Mouse (Mus musculus): ENCODE results near the gene H1f0. TPM values are rescaled to one million over a fixed set of nuclear protein-coding genes. Genes with fewer than 3 reads are reported as not detected.

Gene H1f0
- polyA plus RNA-seq (2012; rRNA removed) (53.1 and 65.2 TPM in 2 replicates), polyA plus RNA-seq (2014; fragmentation: Nextera tagmentation; extraction: Ambion mirVana) (47.8 and 52.8 TPM in 2 replicates)

- Histone ChIP-seq H3K4me3 (ENCODE audit: insufficient read depth in 1 of 2, low read depth in 2 of 2, low read length in 2 of 2) (peak within 1 kb of the TSS; percentile 57 to 63), H3K9ac (replicated peaks) (peak within 1 kb of the TSS; percentile 81), H3K9me3 (ENCODE audit: control insufficient read depth, low read length) (no peaks in the 10 kb centered on the region), H3K27ac (peak within 1 kb of the TSS; percentile 13; the same call in 1 of the 2 replicates), H3K4me1 (replicated peaks; ENCODE audit: control insufficient read depth in 2 of 2, insufficient read depth in 2 of 2, low read length in 1 of 2) (peaks cover 0 to 5% of the 10 kb centered on the region in 2 experiments; a peak in 3 of 4 replicates), H3K36me3 (replicated peaks; ENCODE audit: control insufficient read depth, insufficient read depth, low read depth) (no peaks in the 10 kb centered on the region), H3K4me2 (ENCODE audit: low read depth) (peak within 1 kb of the TSS; percentile 81), H3K27me3 (ENCODE audit: control insufficient read depth, insufficient read depth, low read length) (peaks cover 65% of the 10 kb centered on the region)
- WGBS (ENCODE audit: insufficient replicate concordance): under 1% methylated on average over 58 of the region's 58 CpGs
- DNase-seq (ENCODE audit: low read depth in 3 of 3, low spot score in 3 of 3): peak in 2 of 3 experiments; percentile 28 to 50
- TF ChIP-seq EP300 (IDR thresholded peaks at IDR 0.05; ENCODE audit: low read depth) (no peak), CTCF (IDR thresholded peaks at IDR 0.05; ENCODE audit: low read depth) (no peak)
- peak; percentile 63 for ATAC-seq (ENCODE audit: insufficient read depth)
These were observed at the start of gene H1f0 for GRCm38 (mm10) chr15:79028237-79028738. Gene H1f0 (plus strand): TSS chr15:79028450.

DNA sequence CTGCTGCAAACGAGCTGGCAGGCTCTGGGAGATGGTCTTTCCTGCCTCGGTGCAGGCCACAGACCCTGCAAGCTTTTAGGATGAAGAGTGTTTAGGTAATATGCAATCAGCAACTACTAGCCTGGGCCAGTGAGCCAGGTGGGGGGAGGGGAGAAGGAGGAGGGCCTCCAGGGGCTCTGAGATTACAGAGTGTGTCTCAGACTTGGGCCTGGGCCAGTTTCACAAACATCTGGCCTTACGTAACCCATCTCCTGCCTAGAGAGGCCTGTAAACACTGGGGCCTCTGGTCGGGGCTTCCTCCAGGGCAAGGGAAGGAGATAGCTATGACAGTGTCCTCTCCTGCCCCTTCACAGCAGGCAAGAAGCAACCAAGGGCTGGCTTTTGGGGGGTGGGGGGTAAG, 49.4 kb upstream of the H1f0 start:
- no peaks in the 10 kb centered on the region for H3K27me3 ChIP-seq (ENCODE audit: control insufficient read depth, insufficient read depth, low read length)
- WGBS (ENCODE audit: insufficient replicate concordance): 10% methylated on average over 4 of the region's 4 CpGs
- H3K27ac ChIP-seq: no peak overlapping the region
- TF ChIP-seq CTCF (IDR thresholded peaks at IDR 0.05; ENCODE audit: low read depth): no peak
- TF ChIP-seq EP300 (IDR thresholded peaks at IDR 0.05; ENCODE audit: low read depth): no peak
- H3K4me1 ChIP-seq (replicated peaks; ENCODE audit: control insufficient read depth in 2 of 2, insufficient read depth in 2 of 2, low read length in 1 of 2): peaks cover 10 to 18% of the 10 kb centered on the region in 2 experiments
- peak in 2 of 3 experiments; percentile 24 to 42 for DNase-seq (ENCODE audit: low read depth in 3 of 3, low spot score in 3 of 3)
- no peaks in the 10 kb centered on the region for H3K9me3 ChIP-seq (ENCODE audit: control insufficient read depth, low read length)
- H3K4me2 ChIP-seq (ENCODE audit: low read depth): no peak overlapping the region
- H3K9ac ChIP-seq (replicated peaks): no peak overlapping the region
- H3K4me3 ChIP-seq (ENCODE audit: insufficient read depth in 1 of 2, low read depth in 2 of 2, low read length in 2 of 2): no peak overlapping the region
- no peak for ATAC-seq (ENCODE audit: insufficient read depth)
- no peaks in the 10 kb centered on the region for H3K36me3 ChIP-seq (replicated peaks; ENCODE audit: control insufficient read depth, insufficient read depth, low read depth)

- H3K36me3 ChIP-seq (replicated peaks; ENCODE audit: control insufficient read depth, insufficient read depth, low read depth): no peaks in the 10 kb centered on the region
- WGBS (ENCODE audit: insufficient replicate concordance): 69% methylated on average over 4 of the region's 4 CpGs
- DNase-seq (ENCODE audit: low read depth in 3 of 3, low spot score in 3 of 3): no peak
These were observed 48.2 kb upstream of the H1f0 start for GRCm38 (mm10) chr15:78980084-78980483.

DNA sequence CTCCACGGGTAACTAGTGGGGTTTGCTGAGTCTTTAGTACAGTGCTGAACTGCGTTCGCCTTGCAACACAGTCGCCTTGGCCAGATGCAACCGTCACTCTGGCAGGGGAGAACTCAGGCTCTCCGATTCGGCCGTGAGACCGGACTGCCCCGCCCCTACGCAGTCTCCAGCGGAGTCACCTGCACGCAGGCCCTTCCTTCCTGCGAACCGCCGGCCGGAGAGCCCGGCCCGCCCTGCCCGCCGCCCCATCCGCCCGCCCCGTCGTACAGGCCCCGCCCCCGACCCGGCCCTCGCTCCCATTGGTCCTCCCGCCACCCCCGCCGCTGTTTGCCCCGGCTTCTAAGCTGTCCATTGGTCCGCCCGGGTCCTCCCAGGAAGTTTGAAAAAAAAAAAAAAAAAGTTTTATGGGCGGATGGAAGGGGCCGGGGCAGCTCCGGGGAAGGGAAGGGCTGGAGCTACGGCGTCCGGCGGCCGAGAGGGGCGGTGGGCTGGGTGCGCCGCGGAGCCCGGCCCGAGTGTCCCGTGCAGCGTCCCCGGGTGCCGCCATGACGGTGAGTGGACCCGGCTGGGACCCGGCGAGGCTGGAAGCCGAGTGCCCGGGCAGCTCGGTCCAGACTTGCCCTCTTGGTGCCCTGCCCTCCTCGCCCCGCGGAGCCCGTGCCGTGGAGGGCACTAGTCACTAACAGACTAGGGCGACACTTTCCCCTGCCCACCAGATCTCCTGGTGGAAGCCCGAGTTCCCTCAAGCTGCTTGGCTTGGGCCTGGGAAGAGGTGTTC, 45.4 kb upstream of the H1f0 start:
- Histone ChIP-seq H3K9me3 (ENCODE audit: control insufficient read depth, low read length) (no peaks in the 10 kb centered on the region), H3K27me3 (ENCODE audit: control insufficient read depth, insufficient read depth, low read length) (no peaks in the 10 kb centered on the region), H3K4me3 (ENCODE audit: insufficient read depth in 1 of 2, low read depth in 2 of 2, low read length in 2 of 2) (peak overlapping the region; percentile 64 to 92), H3K36me3 (replicated peaks; ENCODE audit: control insufficient read depth, insufficient read depth, low read depth) (no peaks in the 10 kb centered on the region), H3K9ac (replicated peaks) (peak overlapping the region; percentile 76), H3K4me1 (replicated peaks; ENCODE audit: control insufficient read depth in 2 of 2, insufficient read depth in 2 of 2, low read length in 1 of 2) (peaks cover 17 to 28% of the 10 kb centered on the region in 2 experiments), H3K4me2 (ENCODE audit: low read depth) (peak overlapping the region; percentile 94), H3K27ac (peak overlapping the region; percentile 60)
- ATAC-seq (ENCODE audit: insufficient read depth): peak; percentile 88
- TF ChIP-seq EP300 (IDR thresholded peaks at IDR 0.05; ENCODE audit: low read depth) (no peak), CTCF (IDR thresholded peaks at IDR 0.05; ENCODE audit: low read depth) (no peak)
- DNase-seq (ENCODE audit: low read depth in 3 of 3, low spot score in 3 of 3): peak; percentile 85 to 88 (median 87)
- WGBS (ENCODE audit: insufficient replicate concordance): 1% methylated on average over 61 of the region's 67 CpGs

More at GRCm38 (mm10) chr15:78980084-78980483, 48.2 kb upstream of the H1f0 start:
- H3K4me1 ChIP-seq (replicated peaks; ENCODE audit: control insufficient read depth in 2 of 2, insufficient read depth in 2 of 2, low read length in 1 of 2): peaks cover 17 to 28% of the 10 kb centered on the region in 2 experiments
- no peak for TF ChIP-seq EP300 (IDR thresholded peaks at IDR 0.05; ENCODE audit: low read depth)
- H3K9me3 ChIP-seq (ENCODE audit: control insufficient read depth, low read length): no peaks in the 10 kb centered on the region
- H3K4me3 ChIP-seq (ENCODE audit: insufficient read depth in 1 of 2, low read depth in 2 of 2, low read length in 2 of 2): no peak overlapping the region
- H3K27ac ChIP-seq: no peak overlapping the region
- H3K9ac ChIP-seq (replicated peaks): no peak overlapping the region
- no peaks in the 10 kb centered on the region for H3K27me3 ChIP-seq (ENCODE audit: control insufficient read depth, insufficient read depth, low read length)
- no peak for ATAC-seq (ENCODE audit: insufficient read depth)
- no peak overlapping the region for H3K4me2 ChIP-seq (ENCODE audit: low read depth)
